32 mouse cellular contexts compared by ENCODE assay signal in the genomic region with DNA sequence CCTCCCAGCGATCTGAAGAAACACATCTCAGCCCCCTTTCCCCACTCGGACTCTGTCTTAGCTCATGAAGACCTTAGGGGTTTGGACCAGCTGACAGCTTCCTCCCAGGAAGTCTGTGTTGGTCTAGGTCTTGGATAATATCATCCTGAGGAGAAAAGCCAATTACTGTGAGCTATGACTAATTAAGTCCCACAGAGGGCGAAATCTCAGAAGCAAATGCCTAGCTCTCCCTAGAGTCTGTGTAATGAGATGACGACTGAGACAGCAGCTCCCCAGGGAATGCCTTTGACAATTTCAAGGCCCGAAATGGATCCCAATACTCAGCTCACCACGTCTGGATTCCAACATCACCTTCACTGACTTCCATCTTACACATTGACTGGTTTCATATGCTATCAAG.
DNase-seq lines count a peak whose midpoint lies in the region; ATAC-seq lines count a peak whose summit lies in the region.
"Had no signal": no experiment of that assay in that cellular context is flagged by ENCODE, and none has a peak within 500 bp of the region (broad histone marks: within the 10 kb centered on the region; RNA-seq: fewer than 3 reads in every experiment).

No protein-coding gene starts in this region.

- H3K9me3 ChIP-seq in forebrain, embryonic 10.5 days = no peaks in the 10 kb centered on the region
- H3K9me3 ChIP-seq in forebrain, embryonic 16.5 days (ENCODE audit: control insufficient read depth, low read length) = no peaks in the 10 kb centered on the region
- H3K9me3 ChIP-seq in heart, embryonic 10.5 days = no peaks in the 10 kb centered on the region
- H3K9me3 ChIP-seq: limb, embryonic 10.5 days; limb, embryonic 15.5 days; liver, embryonic 13.5 days; neural tube, embryonic 12.5 days; stomach, embryonic 15.5 days had no signal

- 46% methylated on average over 6 of the region's 6 CpGs for WGBS in forebrain, embryonic 10.5 days
- WGBS in forebrain, embryonic 16.5 days = 38% methylated on average over 6 of the region's 6 CpGs
- WGBS in heart, embryonic 10.5 days = 39% methylated on average over 6 of the region's 6 CpGs

- H3K4me3 ChIP-seq in forebrain, embryonic 10.5 days = no peak overlapping the region
- H3K4me3 ChIP-seq in forebrain, embryonic 16.5 days (replicated peaks; ENCODE audit: low read length) = no peak overlapping the region
- no peak overlapping the region for H3K4me3 ChIP-seq in heart, embryonic 10.5 days
- H3K4me3 ChIP-seq: gastrocnemius, adult 2 months; heart, adult 2 months; limb, embryonic 10.5 days; limb, embryonic 15.5 days; liver, embryonic 13.5 days; myocyte; neural tube, embryonic 12.5 days; stomach, embryonic 15.5 days had no signal

- no peak for ATAC-seq in forebrain, embryonic 16.5 days
- ATAC-seq: intestine, embryonic 16.5 days; lung, postnatal 0 days; midbrain, embryonic 16.5 days; Patski had no signal

- no peaks in the 10 kb centered on the region for H3K36me3 ChIP-seq in forebrain, embryonic 10.5 days (replicated peaks)
- H3K36me3 ChIP-seq in forebrain, embryonic 16.5 days (ENCODE audit: control insufficient read depth, insufficient read depth) = no peaks in the 10 kb centered on the region
- H3K36me3 ChIP-seq in heart, embryonic 10.5 days = no peaks in the 10 kb centered on the region
- H3K36me3 ChIP-seq: G1E; limb, embryonic 10.5 days; limb, embryonic 15.5 days; liver, embryonic 13.5 days; neural tube, embryonic 12.5 days; stomach, embryonic 15.5 days had no signal

- H3K9ac ChIP-seq in forebrain, embryonic 16.5 days (replicated peaks; ENCODE audit: low read depth, low read length) = no peak overlapping the region
- H3K9ac ChIP-seq: limb, embryonic 15.5 days; liver, embryonic 13.5 days; neural tube, embryonic 12.5 days; stomach, embryonic 15.5 days had no signal

- H3K27me3 ChIP-seq in forebrain, embryonic 10.5 days (ENCODE audit: poor library complexity, severe bottlenecking) = peaks cover 21% of the 10 kb centered on the region
- H3K27me3 ChIP-seq in forebrain, embryonic 16.5 days (replicated peaks; ENCODE audit: control insufficient read depth, insufficient read depth, low read length) = no peaks in the 10 kb centered on the region
- peaks cover 16% of the 10 kb centered on the region; the same call in 1 of the 2 replicates for H3K27me3 ChIP-seq in heart, embryonic 10.5 days (ENCODE audit: insufficient read depth, poor library complexity, severe bottlenecking)
- H3K27me3 ChIP-seq: liver, embryonic 13.5 days; neural tube, embryonic 12.5 days had no signal

- DNase-seq in forebrain, embryonic 10.5 days (ENCODE audit: extremely low spot score, low spot score) = no peak
- peak; percentile 14 for DNase-seq in heart, embryonic 10.5 days (ENCODE audit: low spot score)
- DNase-seq in heart, postnatal 36 days = no peak
- peak; percentile 58 for DNase-seq in Muller cell, postnatal 12 days (ENCODE audit: inconsistent ontology term)
- peak; percentile 57 for DNase-seq in retina, embryonic 14.5 days (ENCODE audit: low spot score)
- no peak for DNase-seq in cerebellum, postnatal 14 days
- DNase-seq: adrenal gland, postnatal 14 days; cerebellum, adult 18-20 months; gastrocnemius, adult 2 months; gastrocnemius, postnatal 36 days; heart, adult 2 months; heart, postnatal 14 days; kidney, adult 8-10 months; kidney, postnatal 4 days; liver, embryonic 13.5 days; lung, adult 18-20 months; right cerebral cortex, postnatal 14 days; thymus, adult 18-20 months; thymus, postnatal 25 days had no signal

- H3K4me2 ChIP-seq in forebrain, embryonic 16.5 days (ENCODE audit: low read length) = no peak overlapping the region
- H3K4me2 ChIP-seq: limb, embryonic 15.5 days; liver, embryonic 13.5 days; neural tube, embryonic 12.5 days; stomach, embryonic 15.5 days had no signal

- intact Hi-C loops in heart, postnatal 36 days (cut with DNase I) = no loop called here

- H3K27ac ChIP-seq in forebrain, embryonic 10.5 days = peak overlapping the region; percentile 9; the same call in 1 of the 2 replicates
- no peak overlapping the region for H3K27ac ChIP-seq in forebrain, embryonic 16.5 days (ENCODE audit: low read length)
- no peak overlapping the region for H3K27ac ChIP-seq in heart, embryonic 10.5 days
- H3K27ac ChIP-seq: gastrocnemius, adult 2 months; heart, adult 2 months; kidney, postnatal 0 days; limb, embryonic 10.5 days; limb, embryonic 15.5 days; liver, embryonic 13.5 days; macrophage; neural tube, embryonic 12.5 days; stomach, embryonic 15.5 days had no signal

- peaks cover 51% of the 10 kb centered on the region for H3K4me1 ChIP-seq in forebrain, embryonic 10.5 days
- peaks cover 33% of the 10 kb centered on the region for H3K4me1 ChIP-seq in forebrain, embryonic 16.5 days (replicated peaks; ENCODE audit: control insufficient read depth, insufficient read depth, low read length)
- 0 out of 2 replicates have a peak, but pooled peaks cover 11% of the 10 kb centered on the region for H3K4me1 ChIP-seq in heart, embryonic 10.5 days
- H3K4me1 ChIP-seq: liver, embryonic 13.5 days; stomach, embryonic 15.5 days had no signal

Comparison
In these comparisons a context has a peak if more than half of its experiments do, and no peak if none do; other contexts are left out.
1. DNase-seq: peak in heart, embryonic 10.5 days (single experiment), Muller cell, postnatal 12 days (single experiment) and retina, embryonic 14.5 days (single experiment); none in forebrain, embryonic 10.5 days (single experiment), heart, postnatal 36 days (0 of 2) and cerebellum, postnatal 14 days (0 of 2).